Mouse (Mus musculus): Measurements from ENCODE around the gene Ap4s1.

Ap4s1 gene

DNA sequence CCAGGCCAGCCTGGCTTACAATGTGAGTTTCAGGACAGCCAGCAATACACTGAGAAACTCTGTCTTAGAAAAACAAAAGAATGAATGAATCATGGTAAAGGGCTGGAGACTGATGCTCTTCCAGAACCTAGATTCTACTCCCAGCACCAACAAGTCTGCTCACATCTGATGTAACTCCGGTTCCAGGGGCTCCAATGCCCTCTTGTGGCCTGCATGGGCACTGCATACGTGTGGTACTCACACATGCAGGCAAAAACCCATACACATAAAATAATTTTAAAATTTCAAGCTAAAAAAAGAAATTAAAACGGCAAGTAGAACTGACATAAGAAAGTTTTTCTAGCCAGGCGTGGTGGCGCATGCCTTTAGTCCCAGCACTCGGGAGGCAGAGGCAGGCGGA lies 94.0 kb downstream of the Ap4s1 start:
- DNase-seq (ENCODE audit: low spot score) = peak; percentile 25
